Mouse (Mus musculus) C3H10T1/2 (cell line): ENCODE data around the gene Gm5168. TPM values are rescaled to one million over a fixed set of nuclear protein-coding genes. Genes with fewer than 3 reads are reported as not detected.

Source experiments
- polyA plus RNA-seq, 2 experiments: library from polyadenylated mRNA; unstranded; fragments of >200 nt; fragmentation: generic; extraction: Trizol; gene quantifications; one replicate each; pipeline ENCODE4 v1.2.1; 2012; ENCODE audit warnings: missing spikeins in 2 of 2

The Gm5168 gene
- polyA plus RNA-seq, result not detected

GRCm38 (mm10) chrX:26050941-26051340 lies at the start of gene Gm5168:
Gene Gm5168, minus strand, starts transcription at chrX:26051041.

Other genes with a start within 250 kb of the Gm5168 start
- not detected for gene Gm2012, start 180.3 kb upstream of the Gm5168 start, polyA plus RNA-seq